Mouse (Mus musculus): ENCODE data around the gene Gsdma.
"Not testable (repeated sequence)": the region's sequence is repeated elsewhere in the genome, so short reads cannot be mapped to it uniquely, and the experiment has no call there.

Gsdma gene

DNA sequence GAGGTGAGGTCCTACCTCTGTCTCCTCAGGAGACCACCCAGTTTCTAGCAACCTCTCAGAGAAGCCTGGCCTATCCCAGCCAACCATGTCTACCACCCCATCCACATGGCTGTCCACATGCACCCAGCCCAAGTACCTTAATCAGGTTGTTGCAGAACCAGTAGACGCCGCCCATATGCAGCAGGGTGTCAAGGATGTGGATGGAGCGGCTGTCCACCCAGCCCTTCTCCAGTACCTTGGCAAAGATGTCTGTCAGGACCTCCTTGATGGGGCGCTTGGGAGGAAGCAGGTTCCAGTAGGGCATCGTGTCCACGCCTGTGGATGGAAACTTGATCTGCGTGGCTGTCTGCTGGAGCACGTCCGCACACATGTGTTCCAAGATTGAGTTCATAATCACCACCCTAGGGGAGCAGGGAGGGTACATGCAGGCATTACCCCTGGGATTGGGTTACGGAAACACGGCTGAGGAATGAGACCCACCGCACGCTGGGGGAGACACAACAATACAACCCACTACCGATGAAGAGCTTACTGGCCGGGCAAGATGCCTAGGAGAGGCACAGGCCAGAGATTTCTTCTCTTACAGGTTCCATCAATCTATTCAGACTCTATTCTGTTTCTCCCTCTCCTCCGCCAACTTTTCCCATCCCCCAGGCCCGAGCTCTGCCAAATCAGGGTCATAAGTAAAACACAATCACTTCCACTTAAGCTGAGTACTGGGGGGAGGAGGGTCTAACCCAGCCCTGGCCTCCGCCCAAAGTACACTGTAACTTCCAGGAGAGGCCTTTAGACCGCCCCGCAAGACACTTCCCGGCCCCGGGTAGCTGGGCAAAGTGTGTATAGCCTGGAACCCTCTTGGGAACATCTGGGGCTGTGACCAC, 43.5 kb downstream of the Gsdma start:
- in situ Hi-C loops (cut with MboI, MseI) = no loop called here

DNA sequence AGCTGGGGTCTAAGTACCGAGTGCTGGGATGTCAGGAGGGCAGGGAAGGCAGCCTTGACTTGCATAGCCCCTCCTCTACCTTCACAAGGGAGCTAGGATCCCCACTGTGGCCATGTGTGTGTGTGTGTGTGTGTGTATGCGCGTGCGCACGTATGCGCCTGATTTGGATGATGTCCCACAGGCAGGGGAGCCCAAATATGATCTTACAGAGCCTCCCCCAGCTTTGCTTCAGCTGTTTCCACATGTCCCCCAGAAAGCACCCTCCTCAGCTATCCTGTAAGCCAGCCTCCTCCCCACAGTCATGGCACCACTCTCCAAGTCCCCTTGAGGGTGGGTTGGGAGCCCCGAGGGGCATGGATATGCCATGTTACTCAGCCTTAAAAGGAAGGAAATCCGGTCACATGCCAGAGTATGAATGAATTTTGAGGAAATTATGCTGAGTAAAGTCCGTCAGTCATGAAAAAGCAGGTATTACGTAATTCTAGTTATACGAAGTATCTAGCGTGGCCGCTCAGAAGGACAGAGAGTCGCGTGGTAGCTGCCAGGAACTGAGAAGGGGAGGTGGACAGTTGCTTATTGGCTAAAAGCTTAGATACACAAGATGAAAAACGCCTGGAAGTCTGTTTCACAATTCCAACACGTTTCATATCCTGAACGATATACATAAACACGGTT, 44.3 kb downstream of the Gsdma start:
- in situ Hi-C loops (cut with MboI, MseI) = no loop called here

DNA sequence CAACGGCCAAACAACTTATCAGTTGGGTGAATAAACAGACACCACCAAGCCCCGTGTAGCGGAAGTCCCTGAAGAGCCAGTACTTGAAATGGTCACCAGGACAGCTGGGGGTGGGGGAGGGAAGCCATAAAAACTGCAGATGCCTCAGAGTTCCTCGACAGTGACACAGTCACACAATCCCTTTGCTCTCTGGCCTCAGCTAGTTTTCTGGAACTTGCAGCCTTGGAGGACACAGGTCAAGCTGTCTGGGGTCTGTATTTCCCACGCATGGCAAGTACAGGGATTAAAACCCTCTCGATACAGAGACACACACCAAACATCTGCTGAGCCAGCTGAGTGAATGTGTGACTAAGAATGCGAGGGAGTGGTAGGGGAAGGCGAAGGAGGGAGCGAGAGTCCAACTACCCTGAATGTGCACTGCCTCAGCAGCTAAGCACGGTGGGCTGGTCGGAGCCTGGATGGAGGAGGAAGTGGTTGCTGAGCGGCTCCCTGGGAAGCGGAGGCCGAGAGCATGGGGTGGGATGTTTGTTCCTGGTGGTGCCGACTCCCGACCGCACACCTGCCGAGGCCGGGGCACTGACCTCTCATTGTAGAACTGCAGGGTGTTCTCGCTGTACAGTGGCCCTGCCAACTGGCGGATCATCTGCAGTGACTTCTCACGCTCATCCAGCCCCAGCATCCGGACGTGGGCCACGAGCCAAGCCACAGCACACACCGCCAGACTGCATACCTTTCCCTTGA, 45.0 kb downstream of the Gsdma start:
- in situ Hi-C loops (cut with MboI, MseI) = no loop called here

DNA sequence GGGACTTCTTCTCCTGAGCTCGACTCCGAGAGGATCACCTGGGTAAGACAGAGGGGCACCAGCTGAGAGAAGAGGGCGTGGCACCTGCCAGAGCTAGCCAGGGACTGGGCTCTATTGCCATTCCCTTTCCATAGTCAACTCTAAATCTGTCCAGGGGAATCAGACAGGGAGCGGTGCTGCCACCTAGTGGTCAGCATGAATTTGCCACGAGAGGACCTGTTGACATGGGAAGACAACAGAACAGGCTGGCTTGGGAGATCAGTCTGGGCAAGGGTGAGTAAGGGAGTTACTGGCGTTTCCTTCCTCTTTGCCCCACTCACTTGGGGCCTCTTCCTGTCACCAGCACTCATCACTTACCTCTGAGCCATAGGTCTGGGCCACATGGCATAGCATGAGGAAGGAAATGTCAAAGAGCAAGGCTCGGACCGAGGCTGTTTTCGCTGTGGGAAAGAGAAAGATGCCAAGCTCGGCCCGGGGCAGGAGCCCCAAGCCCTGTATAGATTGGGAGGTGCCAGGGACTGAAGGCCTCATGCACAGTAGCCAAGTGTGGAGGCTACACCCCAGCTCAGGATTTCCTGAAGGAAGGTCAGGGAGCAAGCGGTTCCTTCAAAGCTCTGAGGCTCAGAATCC, 46.4 kb downstream of the Gsdma start:
- in situ Hi-C loops (cut with MboI, MseI) = no loop called here

DNA sequence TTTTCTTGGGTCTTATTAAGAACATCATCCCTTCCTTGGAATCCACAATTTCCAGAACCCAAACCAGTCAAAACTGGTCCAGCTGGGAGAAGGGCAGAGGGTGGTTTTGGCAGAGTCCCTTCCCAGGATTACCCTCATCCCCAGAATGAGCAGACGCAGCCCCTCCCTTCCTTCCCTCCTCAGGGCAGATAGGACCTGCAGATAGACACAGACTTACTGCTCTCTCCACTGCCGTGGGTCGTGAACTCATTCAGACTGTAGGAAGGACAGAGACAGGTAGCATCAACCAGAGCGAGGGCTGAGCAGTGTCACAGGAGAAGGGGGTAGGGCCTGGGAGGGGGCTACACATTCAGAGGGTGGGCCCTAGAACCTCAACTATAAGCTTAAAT, 46.9 kb downstream of the Gsdma start:
- in situ Hi-C loops (cut with MboI, MseI) = no loop called here

DNA sequence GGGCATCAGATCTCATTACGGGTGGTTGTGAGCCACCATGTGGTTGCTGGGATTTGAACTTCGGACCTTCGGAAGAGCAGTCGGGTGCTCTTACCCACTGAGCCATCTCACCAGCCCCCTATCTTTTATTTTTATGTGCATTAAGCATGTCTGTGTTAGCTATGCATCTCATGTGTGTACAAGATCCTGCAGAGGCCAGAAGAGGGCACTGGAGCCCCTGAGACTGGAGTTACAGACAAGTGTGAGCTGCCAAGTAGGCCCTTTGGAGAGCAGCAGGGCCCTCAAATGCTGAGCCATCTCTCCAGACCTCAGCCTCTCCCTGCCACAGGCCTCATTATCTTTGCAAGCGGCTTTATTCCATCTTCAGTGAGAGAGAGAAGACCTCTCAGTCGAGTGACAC, 47.9 kb downstream of the Gsdma start:
- in situ Hi-C loops (cut with MboI, MseI) = not testable (repeated sequence)

DNA sequence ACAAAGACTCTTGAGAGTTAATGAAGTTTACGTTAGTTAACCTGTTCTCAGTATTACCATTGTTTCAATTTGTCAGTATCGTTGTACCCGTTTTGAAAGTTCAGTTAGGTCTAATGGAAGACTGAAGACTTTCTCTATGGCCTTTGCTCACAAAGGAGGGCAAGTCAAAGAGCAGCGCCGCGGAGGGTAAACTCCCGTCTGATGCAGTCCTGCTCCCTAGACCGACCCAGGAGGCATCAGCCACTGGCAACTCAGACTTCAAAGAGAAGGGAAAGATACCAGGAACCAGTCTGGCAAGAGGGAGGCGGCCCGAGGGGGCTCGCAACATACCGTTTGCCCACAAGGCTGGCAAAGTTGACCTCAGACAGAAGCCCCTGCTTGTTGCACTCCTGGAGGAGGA, 49.6 kb downstream of the Gsdma start:
- in situ Hi-C loops (cut with MboI, MseI) = no loop called here

DNA sequence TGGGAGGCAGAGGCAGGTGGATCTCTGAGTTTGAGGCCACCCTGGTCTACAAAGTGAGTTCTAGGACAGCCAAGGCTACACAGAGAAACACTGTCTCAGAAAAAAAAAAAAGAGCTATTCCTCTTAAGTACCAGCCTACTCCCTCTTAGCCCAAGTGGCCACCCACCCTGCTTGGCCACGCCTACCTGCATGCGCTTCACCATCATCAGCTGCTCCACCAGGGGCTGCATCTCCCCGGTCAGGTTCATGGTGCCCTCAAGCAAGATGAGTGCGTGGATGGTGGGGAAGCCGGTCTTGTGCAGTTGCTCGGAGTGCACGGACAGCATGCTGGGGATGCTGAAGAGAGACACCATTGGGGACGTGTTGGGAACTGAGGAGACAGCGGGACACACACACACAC, 51.8 kb downstream of the Gsdma start:
- in situ Hi-C loops (cut with MboI, MseI) = no loop called here

DNA sequence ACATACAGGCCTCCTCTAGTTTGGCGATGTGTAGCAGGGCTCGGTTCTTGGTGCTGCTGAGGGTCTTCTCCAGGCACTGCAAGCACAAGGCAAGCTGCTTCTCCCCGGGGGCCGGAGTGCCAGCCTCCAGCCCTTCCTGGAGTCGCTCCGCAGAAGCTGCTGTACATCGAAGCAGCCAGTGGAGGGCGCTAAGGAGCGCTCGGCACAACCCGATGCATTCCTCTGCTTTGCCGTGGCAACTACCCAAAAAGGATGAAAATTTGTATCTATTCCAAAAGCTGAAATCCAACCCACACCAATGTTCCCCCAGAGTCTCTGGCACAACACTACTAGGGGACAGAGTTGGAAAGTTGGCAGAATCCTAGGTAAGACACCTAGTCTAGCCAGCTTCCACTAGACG, 53.8 kb downstream of the Gsdma start:
- in situ Hi-C loops (cut with MboI, MseI) = no loop called here

DNA sequence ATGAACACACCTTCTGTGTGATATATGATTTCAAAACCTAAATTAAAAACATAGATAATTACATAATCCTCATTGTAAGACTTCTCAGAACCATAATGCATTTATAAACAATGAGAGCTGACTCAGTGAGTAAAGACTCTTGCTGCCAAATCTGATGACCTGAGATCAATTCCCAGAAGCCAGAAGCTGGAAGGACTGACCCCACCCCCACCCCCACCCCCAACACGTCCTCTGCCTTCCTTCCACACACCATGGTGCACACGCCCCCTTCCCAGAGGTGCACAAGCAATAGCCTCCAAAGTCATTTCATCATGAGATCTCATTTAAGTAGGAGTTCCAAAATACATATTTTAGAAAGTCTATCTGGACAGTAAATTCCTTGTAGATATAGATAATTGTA, 56.6 kb downstream of the Gsdma start:
- in situ Hi-C loops (cut with MboI, MseI) = no loop called here

DNA sequence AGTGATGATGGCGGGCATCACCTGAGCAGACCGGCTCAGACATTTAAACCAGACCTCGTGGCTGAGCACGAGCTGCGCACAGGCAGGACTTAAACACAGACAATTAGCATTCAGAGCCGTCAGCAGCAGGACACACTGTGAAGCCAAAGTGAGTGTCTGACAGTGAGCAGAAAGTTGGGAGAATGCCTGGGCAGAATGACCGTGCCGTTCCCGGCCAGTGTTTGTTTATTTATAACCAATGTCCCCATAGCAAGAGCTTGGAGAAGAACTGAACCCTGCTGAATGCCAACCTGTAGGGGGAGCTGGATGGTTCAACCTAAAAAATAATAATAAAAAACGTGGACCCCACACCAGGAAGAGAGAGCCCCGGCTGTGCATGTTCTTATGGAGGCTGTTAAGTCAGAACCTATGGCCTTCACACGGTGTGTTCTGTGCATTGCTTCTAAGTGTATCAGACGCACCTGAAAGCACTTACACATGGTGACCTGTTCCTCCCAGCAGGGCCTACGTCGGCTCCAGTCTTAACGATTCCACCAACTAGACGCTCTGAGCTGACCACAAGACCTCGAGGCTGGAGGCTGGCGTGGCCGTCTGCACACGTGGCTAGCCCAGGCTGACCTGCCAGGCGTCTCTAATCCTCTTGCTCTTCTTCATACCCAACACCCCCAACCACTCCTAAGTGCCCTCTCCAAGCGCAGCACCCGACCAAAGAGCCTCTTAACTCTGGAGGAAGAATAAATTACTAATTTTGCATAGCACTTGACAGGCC, 57.5 kb downstream of the Gsdma start:
- in situ Hi-C loops (cut with MboI, MseI) = no loop called here

DNA sequence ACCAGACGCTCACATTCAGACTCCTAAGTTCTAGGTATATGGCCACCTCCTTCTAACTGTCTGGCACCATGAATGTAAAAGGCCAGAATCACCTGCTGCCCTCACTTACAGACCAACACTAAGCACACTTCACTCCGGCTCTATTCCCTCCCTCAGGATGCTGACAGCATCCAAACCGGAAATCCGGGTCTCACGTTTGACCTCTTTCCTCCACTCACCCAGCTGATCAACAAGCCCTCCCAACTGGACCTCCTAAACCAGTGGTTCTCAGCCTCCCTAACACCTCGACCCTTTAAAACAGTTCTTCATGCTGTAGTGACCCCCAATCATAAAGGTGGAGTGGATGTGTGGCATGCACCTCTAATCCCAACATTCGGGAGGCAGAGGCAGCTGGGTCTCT, 58.9 kb downstream of the Gsdma start:
- in situ Hi-C loops (cut with MboI, MseI) = no loop called here

DNA sequence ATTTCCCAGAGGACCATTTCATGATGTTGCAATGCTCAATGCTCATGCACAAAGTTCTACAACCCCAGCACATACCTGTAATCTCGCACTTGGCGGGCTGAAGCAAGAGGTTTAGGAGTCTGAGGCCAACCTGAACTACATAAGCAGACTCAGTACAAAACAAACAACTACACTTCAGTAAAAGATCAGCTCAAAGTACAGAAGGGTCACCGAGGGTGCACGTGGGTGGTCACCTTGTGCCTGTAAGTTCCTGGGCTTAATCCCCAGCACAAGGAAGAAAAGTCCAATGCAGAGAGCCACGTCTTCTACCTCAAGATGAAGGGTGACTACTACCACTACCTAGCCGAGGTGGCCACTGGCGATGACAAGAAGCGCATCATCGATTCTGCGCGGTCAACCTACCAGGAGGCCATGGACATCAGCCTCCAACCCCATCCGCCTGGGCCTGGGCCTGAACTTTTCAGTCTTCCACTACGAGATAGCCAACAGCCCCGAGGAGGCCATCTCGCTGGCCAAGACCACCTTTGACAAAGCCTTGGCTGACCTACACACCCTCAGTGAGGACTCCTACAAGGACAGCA, 61.9 kb downstream of the Gsdma start:
- in situ Hi-C loops (cut with MboI, MseI) = loop anchor here (5.0 kb wide), 1 partner anchor 39 kb away; no protein-coding TSS in a partner anchor

All from T-helper 2 cell (primary cell).